Mouse (Mus musculus) embryonic facial prominence, embryonic 11.5 days (tissue): ENCODE measurements around the gene Dact2. TPM values are rescaled to one million over a fixed set of nuclear protein-coding genes. Genes with fewer than 3 reads are reported as not detected.
A peak's percentile ranks its signal among the peaks of the same experiment; 100 is the strongest.

Experiments
- ATAC-seq: fragments of 200-750 bp; cut with Nextera tagmentation; replicated peaks from 2 replicates; pipeline ENCODE4 v1.8.0; 2017; ENCODE audit warnings: low read depth; ENCODE audit not compliant: insufficient number of reproducible peaks, low FRiP score, low TSS enrichment
- DNase-seq: peaks from one replicate; pipeline ENCODE4 v3.0.0-alpha.2; 2015; ENCODE audit warnings: low spot score
- H3K27ac ChIP-seq: fragments of 300-500 bp; sonication (generic); replicated peaks from 2 replicates; pipeline ENCODE4 v1.5.1; 2014; ENCODE audit warnings: mild to moderate bottlenecking, low read depth, low read length, control low read depth
- H3K27me3 ChIP-seq: fragments of 300-500 bp; sonication (generic); 2 replicates; pipeline ENCODE4 v1.6.1; 2014; ENCODE audit warnings: mild to moderate bottlenecking, low read length, moderate library complexity, mixed read lengths; ENCODE audit not compliant: control insufficient read depth, insufficient read depth
- H3K36me3 ChIP-seq: fragments of 300-500 bp; sonication (generic); replicated peaks from 2 replicates; pipeline ENCODE4 v1.6.1; 2014; ENCODE audit warnings: low read depth, mild to moderate bottlenecking, low read length, moderate library complexity, mixed read lengths; ENCODE audit not compliant: control insufficient read depth, insufficient read depth
- H3K4me1 ChIP-seq: fragments of 300-500 bp; sonication (generic); 2 replicates; pipeline ENCODE4 v1.6.1; 2014; ENCODE audit warnings: low read length, mixed read lengths; ENCODE audit not compliant: control insufficient read depth, insufficient read depth
- H3K4me2 ChIP-seq: fragments of 300-500 bp; sonication (generic); 2 replicates; pipeline ENCODE4 v1.6.1; 2014; ENCODE audit warnings: low read depth, mild to moderate bottlenecking, control low read depth, low read length, moderate library complexity
- H3K4me3 ChIP-seq: fragments of 300-500 bp; sonication (generic); 2 replicates; pipeline ENCODE4 v1.5.1; 2014; ENCODE audit warnings: low read depth, low read length, control low read depth
- H3K9ac ChIP-seq: fragments of 300-500 bp; sonication (generic); replicated peaks from 2 replicates; pipeline ENCODE4 v1.6.1; 2014; ENCODE audit warnings: mild to moderate bottlenecking, control low read depth, low read length
- H3K9me3 ChIP-seq: fragments of 300-500 bp; sonication (generic); replicated peaks from 2 replicates; pipeline ENCODE4 v1.6.1; 2016; ENCODE audit warnings: mild to moderate bottlenecking, low read length, inconsistent platforms, mixed read lengths; ENCODE audit not compliant: control insufficient read depth
- WGBS: fragments of 180-500 bp; shearing (Covaris S2); extraction: QIAGEN DNeasy Blood & Tissue Kit; methylation state at CpG from one replicate; pipeline ENCODE4 v1.1.7; 2014; 5-methylcytosine and 5-hydroxymethylcytosine counted together
- polyA plus RNA-seq: library from polyadenylated mRNA; unstranded; fragments of >200 nt; fragmentation: Nextera tagmentation; extraction: Ambion mirVana; gene quantifications from 2 replicates; pipeline ENCODE4 v1.2.1, GENCODE M21; 2014

Dact2 gene
- polyA plus RNA-seq, 1 experiment from 2014 or later = 1.1 TPM

DNA sequence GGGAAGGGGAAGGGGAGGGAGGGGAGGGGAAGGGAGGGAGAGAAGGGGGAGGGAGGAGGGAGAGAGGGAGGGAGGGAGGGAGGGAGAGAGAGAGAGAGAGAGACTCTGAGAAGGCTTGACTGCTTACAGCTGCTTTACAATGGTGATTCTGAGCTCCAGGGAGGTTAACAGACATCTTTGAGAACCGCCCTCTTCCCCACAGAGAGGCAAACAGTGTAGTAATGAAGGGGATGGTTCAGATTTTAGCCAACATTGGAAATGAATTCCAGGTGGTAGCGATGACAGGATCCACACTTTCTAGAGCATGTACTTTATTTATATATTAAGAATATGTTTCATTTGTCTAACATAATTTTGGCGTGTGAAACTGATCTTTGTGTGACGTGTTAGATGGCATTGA lies 22.7 kb upstream of the Dact2 start:
- DNase-seq (peak; percentile 52), ATAC-seq (no peak; the same call in 1 of the 2 replicates)
- Histone ChIP-seq H3K9ac (no peak overlapping the region), H3K4me3 (no peak overlapping the region), H3K27me3 (no peaks in the 10 kb centered on the region), H3K4me2 (no peak overlapping the region), H3K36me3 (no peaks in the 10 kb centered on the region), H3K9me3 (no peaks in the 10 kb centered on the region), H3K27ac (no peak overlapping the region), H3K4me1 (no peaks in the 10 kb centered on the region; the same call in 1 of the 2 replicates)
- 17% methylated on average over 4 of the region's 4 CpGs for WGBS

DNA sequence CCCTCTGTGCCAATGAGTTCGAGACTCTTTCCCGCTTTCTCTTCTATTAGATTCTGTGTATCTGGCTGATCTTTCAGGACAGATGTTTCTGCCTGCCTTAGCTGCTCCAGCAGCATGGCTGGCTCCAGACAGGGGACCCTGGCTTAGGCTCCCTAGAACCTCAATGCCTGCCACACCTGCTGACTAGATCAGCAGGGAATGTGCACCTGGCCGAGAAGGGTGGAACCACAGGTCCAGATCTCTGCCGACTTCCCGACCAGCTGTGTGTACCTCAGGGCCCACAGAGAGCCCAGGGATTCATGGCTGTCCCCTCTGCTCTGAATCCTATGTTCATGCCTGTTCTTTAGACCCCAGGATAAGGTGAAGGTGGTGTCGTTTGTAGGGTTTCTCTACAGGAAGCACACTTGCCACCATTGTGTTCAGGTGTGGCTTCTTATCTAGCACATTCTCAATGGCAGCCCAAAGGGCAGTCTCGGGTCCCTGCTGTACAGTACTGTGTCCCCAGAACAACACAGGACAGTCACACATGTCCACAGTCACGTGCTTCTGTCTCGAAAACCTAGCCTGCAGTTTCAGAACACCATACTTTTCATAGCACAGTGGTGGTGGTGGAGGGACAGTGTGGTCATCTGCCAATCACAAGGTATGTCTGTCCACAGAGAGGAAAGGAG lies 22.0 kb upstream of the Dact2 start:
- Histone ChIP-seq H3K4me1 (no peaks in the 10 kb centered on the region; the same call in 1 of the 2 replicates), H3K4me3 (no peak overlapping the region), H3K36me3 (no peaks in the 10 kb centered on the region), H3K9ac (no peak overlapping the region), H3K27ac (no peak overlapping the region), H3K4me2 (no peak overlapping the region), H3K27me3 (no peaks in the 10 kb centered on the region), H3K9me3 (no peaks in the 10 kb centered on the region)
- ATAC-seq (0 out of 2 replicates have a peak, but pooled peaks have one; percentile 26), DNase-seq (no peak)
- WGBS = 66% methylated on average over 9 of the region's 9 CpGs

DNA sequence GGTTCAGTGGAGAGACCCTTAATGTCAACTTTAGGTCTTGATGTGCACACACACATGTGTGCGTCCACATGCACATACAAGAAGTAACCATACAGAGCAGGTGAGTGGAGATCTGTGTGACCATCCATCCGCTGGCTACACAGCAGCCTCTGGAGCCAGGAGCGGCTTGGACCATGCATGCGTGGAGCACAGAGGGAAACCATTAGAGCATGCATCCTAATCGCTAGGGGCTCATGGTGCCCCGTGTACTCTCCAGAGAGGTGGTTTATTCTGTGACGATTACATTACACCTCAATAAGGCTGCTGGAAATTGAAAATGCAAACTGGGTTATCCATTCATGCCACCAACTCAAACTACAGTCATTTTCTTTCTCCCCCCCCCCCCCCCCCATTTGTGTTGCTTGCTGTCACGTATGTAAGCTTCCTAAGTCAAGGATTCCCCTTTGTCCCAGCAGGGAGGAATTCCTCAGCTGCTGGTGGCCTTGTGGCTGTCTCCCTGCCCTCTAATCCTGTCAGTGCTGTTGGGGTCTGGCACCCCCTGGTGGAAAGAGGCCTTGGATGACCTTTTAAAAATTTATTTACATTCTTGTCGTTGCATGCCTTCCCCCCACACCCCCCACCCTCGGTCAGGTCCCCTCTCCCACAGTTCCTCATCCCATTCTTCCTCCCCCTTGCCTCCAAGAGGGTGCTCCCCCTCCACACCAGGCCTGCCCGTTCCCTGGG lies 17.9 kb upstream of the Dact2 start:
- Histone ChIP-seq H3K9ac (no peak overlapping the region), H3K27me3 (no peaks in the 10 kb centered on the region), H3K36me3 (no peaks in the 10 kb centered on the region), H3K9me3 (no peaks in the 10 kb centered on the region), H3K4me2 (no peak overlapping the region), H3K4me1 (no peaks in the 10 kb centered on the region), H3K27ac (no peak overlapping the region), H3K4me3 (no peak overlapping the region)
- DNase-seq (peak; percentile 45), ATAC-seq (no peak)
- WGBS = 26% methylated on average over 11 of the region's 11 CpGs

DNA sequence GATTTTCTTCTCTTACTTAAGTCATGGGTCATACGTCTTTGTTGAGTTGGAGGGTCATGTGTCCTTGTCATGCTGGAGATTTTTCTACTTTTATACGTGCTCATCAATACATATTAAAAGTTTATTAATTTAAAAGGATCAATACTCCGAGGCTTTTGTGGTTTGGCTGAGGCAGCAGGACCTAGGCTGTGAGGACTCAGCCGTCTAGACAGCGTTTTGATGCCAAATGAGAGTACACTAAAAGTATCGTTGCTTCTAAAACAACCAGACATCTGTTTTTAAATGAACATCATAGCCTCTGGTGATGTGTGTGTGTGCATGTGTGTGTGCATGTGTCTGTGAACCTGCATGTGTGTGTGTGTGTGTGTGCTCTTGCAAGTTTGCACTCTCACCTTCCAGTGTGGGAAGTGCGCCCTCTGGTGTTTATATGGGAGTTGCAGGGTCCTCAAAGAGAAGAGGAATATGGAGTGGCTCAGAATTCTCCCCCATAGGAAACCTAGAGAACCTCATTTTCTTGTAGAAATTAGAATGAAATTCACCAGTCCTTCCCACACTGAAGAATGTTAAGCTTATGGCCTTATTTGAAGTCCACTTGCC lies 16.6 kb upstream of the Dact2 start:
- H3K4me3 ChIP-seq = no peak overlapping the region

DNA sequence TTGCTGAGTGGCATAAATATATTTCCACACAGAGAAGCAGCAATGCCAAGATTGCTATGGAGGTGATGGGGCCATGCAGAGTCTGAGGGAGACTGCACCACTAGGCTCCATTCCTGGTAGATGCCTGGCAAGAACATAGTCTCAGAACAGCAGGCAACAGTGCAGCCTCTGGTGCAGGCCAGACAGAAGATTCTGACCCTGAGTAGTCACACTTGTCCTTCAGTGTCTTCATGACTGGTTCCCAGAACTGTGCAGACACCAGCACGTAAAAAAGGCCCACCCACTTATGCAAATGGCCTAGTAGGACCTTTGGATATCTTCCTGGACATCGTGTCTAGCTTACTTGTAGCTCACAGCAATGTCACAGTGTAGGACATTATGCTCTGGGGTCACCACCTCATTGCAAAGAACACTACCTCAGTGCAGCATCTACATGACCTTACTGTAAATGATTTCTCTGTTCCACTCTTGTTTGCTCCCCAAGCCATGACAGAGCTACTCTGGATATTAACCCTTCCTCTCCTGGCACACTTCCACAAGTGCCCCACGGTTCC lies 9.9 kb upstream of the Dact2 start:
- Histone ChIP-seq H3K27ac (no peak overlapping the region), H3K4me2 (no peak overlapping the region), H3K36me3 (no peaks in the 10 kb centered on the region), H3K9ac (no peak overlapping the region), H3K4me3 (no peak overlapping the region), H3K4me1 (no peaks in the 10 kb centered on the region), H3K9me3 (no peaks in the 10 kb centered on the region), H3K27me3 (no peaks in the 10 kb centered on the region)
- DNase-seq = no peak
- ATAC-seq = no peak
- 64% methylated on average over 3 of the region's 3 CpGs for WGBS

More for the DNA sequence above, 16.6 kb upstream of the Dact2 start:
- no peak overlapping the region for H3K4me2 ChIP-seq
- no peak overlapping the region for H3K9ac ChIP-seq
- H3K4me1 ChIP-seq = no peaks in the 10 kb centered on the region
- DNase-seq = peak; percentile 84
- no peaks in the 10 kb centered on the region for H3K36me3 ChIP-seq
- WGBS = 66% methylated on average over 7 of the region's 7 CpGs
- no peaks in the 10 kb centered on the region for H3K9me3 ChIP-seq
- ATAC-seq = no peak
- H3K27ac ChIP-seq = no peak overlapping the region
- H3K27me3 ChIP-seq = no peaks in the 10 kb centered on the region

DNA sequence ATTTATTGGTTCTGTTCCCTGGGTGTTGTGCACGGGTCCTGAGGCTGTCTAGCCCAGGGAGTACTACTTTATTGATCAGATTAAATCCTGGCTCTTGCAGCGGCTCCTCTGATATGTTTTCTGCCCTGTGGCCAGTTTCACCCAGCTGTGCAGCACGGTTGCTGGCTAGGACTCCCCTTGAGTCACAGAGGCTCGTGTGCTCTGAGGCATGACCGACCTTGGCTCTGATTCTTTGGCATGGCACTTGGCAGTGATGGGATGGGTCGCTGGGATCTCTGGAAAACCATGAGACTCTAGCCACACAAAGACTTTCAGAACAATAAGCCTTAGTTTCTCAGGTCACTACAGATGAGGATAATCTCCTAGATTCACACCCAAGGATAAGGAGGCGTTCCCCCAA lies 8.7 kb upstream of the Dact2 start:
- no peaks in the 10 kb centered on the region for H3K36me3 ChIP-seq
- 75% methylated on average over 7 of the region's 7 CpGs for WGBS
- no peaks in the 10 kb centered on the region for H3K27me3 ChIP-seq
- H3K27ac ChIP-seq = no peak overlapping the region
- H3K4me3 ChIP-seq = no peak overlapping the region
- H3K4me1 ChIP-seq = no peaks in the 10 kb centered on the region
- no peak overlapping the region for H3K9ac ChIP-seq
- H3K4me2 ChIP-seq = no peak overlapping the region
- ATAC-seq = no peak
- DNase-seq = no peak
- H3K9me3 ChIP-seq = no peaks in the 10 kb centered on the region

DNA sequence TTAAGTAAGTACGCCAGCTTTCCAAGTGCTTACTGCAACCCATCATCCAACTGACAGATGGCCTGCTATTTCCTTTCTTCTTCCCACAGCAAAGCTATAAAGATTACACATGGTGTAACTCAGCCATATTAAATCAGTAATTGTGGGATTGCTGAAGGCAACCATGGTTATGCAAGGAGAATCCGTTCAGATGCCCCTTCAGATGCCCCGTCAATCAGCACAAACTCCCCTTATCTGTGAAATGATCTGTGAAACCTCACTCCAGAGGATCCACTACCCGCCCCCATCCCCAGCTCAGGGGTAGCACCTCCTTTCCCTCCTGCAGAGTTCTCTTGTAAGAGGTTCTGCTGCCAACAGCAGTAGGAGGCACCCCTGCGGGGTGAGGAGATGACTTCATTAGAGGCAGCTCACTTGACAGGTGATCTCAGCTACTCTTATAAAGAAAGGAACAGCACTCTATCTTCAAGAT lies 3.0 kb upstream of the Dact2 start:
- peaks cover 25% of the 10 kb centered on the region for H3K27me3 ChIP-seq
- no peak overlapping the region for H3K4me2 ChIP-seq
- no peak overlapping the region for H3K9ac ChIP-seq
- H3K4me3 ChIP-seq = no peak overlapping the region
- no peaks in the 10 kb centered on the region for H3K9me3 ChIP-seq
- 29% methylated on average over 5 of the region's 5 CpGs for WGBS
- DNase-seq (no peak), ATAC-seq (no peak)
- H3K4me1 ChIP-seq = no peaks in the 10 kb centered on the region; the same call in 1 of the 2 replicates
- H3K27ac ChIP-seq = no peak overlapping the region
- H3K36me3 ChIP-seq = no peaks in the 10 kb centered on the region
